Mouse (Mus musculus) erythroblast, adult 5-6 weeks (primary cell): Measurements from ENCODE around the gene Polr2c. TPM values are rescaled to one million over a fixed set of nuclear protein-coding genes. Genes with fewer than 3 reads are reported as not detected.
"Not testable (repeated sequence)": the region's sequence is repeated elsewhere in the genome, so short reads cannot be mapped to it uniquely, and the experiment has no call there.

ENCODE experiments used
- ATAC-seq: replicated peaks from 2 replicates; pipeline ENCODE4 v1.8.0; 2016; ENCODE audit warnings: moderate number of reproducible peaks, mild to moderate bottlenecking, moderate TSS enrichment, inconsistent platforms; ENCODE audit not compliant: poor library complexity, low FRiP score, severe bottlenecking
- total RNA-seq, 2 experiments: library from RNA; stranded (forward) in 1 of 2; stranded (reverse) in 1 of 2; fragments of 150-400 nt in 1 of 2; fragments of 200-764, 138-1000 nt in 1 of 2; gene quantifications; 2 replicates each; pipeline versions ENCODE4 v1.2.3 to v1.2.4; 2015 to 2017; ENCODE audit warnings: low replicate concordance in 2 of 2

Gene Polr2c
- total RNA-seq, 2 experiments from 2014 or later: 29.8 to 36.0 TPM

- ATAC-seq: peak; percentile 88
These were observed 19.3 kb upstream of the Polr2c start, which contains the start of the genes Coq9 and Ciapin1 for GRCm38 (mm10) chr8:94837662-94838574. TSS of gene Coq9 (plus strand) at chr8:94838321. TSS of gene Ciapin1 (minus strand) at chr8:94838358.

- peak; percentile 68 for ATAC-seq
These were observed 18.6 kb upstream of the Polr2c start for GRCm38 (mm10) chr8:94838600-94838999.

GRCm38 (mm10) chr8:94841183-94841582 lies 16.1 kb upstream of the Polr2c start:
- no peak for ATAC-seq

GRCm38 (mm10) chr8:94850049-94850448 lies 7.2 kb upstream of the Polr2c start:
- ATAC-seq: no peak

GRCm38 (mm10) chr8:94854761-94855160 lies 2.5 kb upstream of the Polr2c start:
- not testable (repeated sequence) for ATAC-seq

- peak; percentile 32 for ATAC-seq
These were observed 272 bp upstream of the Polr2c start for GRCm38 (mm10) chr8:94857011-94857345.

GRCm38 (mm10) chr8:94861352-94861910 lies 4.2 kb downstream of the Polr2c start:
- peak; percentile 68 for ATAC-seq

- no peak for ATAC-seq
These were observed 5.4 kb downstream of the Polr2c start for GRCm38 (mm10) chr8:94862487-94863220.

- ATAC-seq: no peak
These were observed 6.8 kb downstream of the Polr2c start for GRCm38 (mm10) chr8:94863897-94864673.

GRCm38 (mm10) chr8:94865292-94865691 lies 8.0 kb downstream of the Polr2c start:
- ATAC-seq: no peak

- no peak for ATAC-seq
These were observed 9.7 kb downstream of the Polr2c start for GRCm38 (mm10) chr8:94866921-94867320.

- no peak for ATAC-seq
These were observed 11.9 kb downstream of the Polr2c start for GRCm38 (mm10) chr8:94869146-94869545.

- no peak for ATAC-seq
These were observed 12.8 kb downstream of the Polr2c start for GRCm38 (mm10) chr8:94870003-94870402.

- ATAC-seq: no peak
These were observed 13.3 kb downstream of the Polr2c start for GRCm38 (mm10) chr8:94870474-94871107.

GRCm38 (mm10) chr8:94871108-94871894 lies 14.1 kb downstream of the Polr2c start:
- ATAC-seq: no peak

- no peak for ATAC-seq
These were observed 14.9 kb downstream of the Polr2c start for GRCm38 (mm10) chr8:94872156-94872555.

- no peak for ATAC-seq
These were observed 15.3 kb downstream of the Polr2c start for GRCm38 (mm10) chr8:94872576-94872975.

GRCm38 (mm10) chr8:94874358-94874757 lies 17.1 kb downstream of the Polr2c start:
- ATAC-seq: peak; percentile 66
